Mouse (Mus musculus) midbrain, embryonic 15.5 days (tissue): ENCODE data around the gene Gm10392. TPM values are rescaled to one million over a fixed set of nuclear protein-coding genes. Genes with fewer than 3 reads are reported as not detected.

Experiments used
- ATAC-seq: fragments of 200-750 bp; cut with Nextera tagmentation; replicated peaks from 2 replicates; pipeline ENCODE4 v1.8.0; 2017; ENCODE audit warnings: moderate TSS enrichment
- H3K27ac ChIP-seq: fragments of 300-500 bp; sonication (generic); 2 replicates; pipeline ENCODE4 v1.5.1; 2015; ENCODE audit warnings: mild to moderate bottlenecking, inconsistent platforms
- H3K27me3 ChIP-seq: fragments of 300-500 bp; sonication (generic); replicated peaks from 2 replicates; pipeline ENCODE4 v1.6.1; 2015; ENCODE audit warnings: inconsistent platforms
- H3K36me3 ChIP-seq: fragments of 300-500 bp; sonication (generic); replicated peaks from 2 replicates; pipeline ENCODE4 v1.6.1; 2015; ENCODE audit warnings: inconsistent platforms
- H3K4me1 ChIP-seq: fragments of 300-500 bp; sonication (generic); 2 replicates; pipeline ENCODE4 v1.6.1; 2015; ENCODE audit warnings: inconsistent platforms
- H3K4me2 ChIP-seq: fragments of 300-500 bp; sonication (generic); 2 replicates; pipeline ENCODE4 v1.6.1; 2015; ENCODE audit warnings: inconsistent platforms, mild to moderate bottlenecking, moderate library complexity
- H3K4me3 ChIP-seq: fragments of 300-500 bp; sonication (generic); 2 replicates; pipeline ENCODE4 v1.5.1; 2015; ENCODE audit warnings: mild to moderate bottlenecking, inconsistent platforms
- H3K9ac ChIP-seq: fragments of 300-500 bp; sonication (generic); 2 replicates; pipeline ENCODE4 v1.6.1; 2015; ENCODE audit warnings: mild to moderate bottlenecking, inconsistent platforms
- H3K9me3 ChIP-seq: fragments of 300-500 bp; sonication (generic); 2 replicates; pipeline ENCODE4 v1.6.1; 2016; ENCODE audit warnings: inconsistent platforms
- WGBS: fragments of 180-500 bp; shearing (Covaris S2); methylation state at CpG from one replicate; pipeline ENCODE4 v1.1.7; 2015; ENCODE audit warnings: mixed read lengths; 5-methylcytosine and 5-hydroxymethylcytosine counted together
- polyA plus RNA-seq: library from polyadenylated mRNA; unstranded; fragments of >200 nt; fragmentation: Nextera tagmentation; extraction: Ambion mirVana; gene quantifications from 2 replicates; pipeline ENCODE4 v1.2.1, GENCODE M21; 2015

Gene Gm10392
- polyA plus RNA-seq, 1 experiment from 2014 or later: not detected

GRCm38 (mm10) chr11:77485229-77485628, 33.8 kb downstream of the Gm10392 start:
- Histone ChIP-seq H3K9ac (no peak overlapping the region), H3K4me1 (peaks cover 60% of the 10 kb centered on the region), H3K4me3 (no peak overlapping the region), H3K36me3 (no peaks in the 10 kb centered on the region), H3K9me3 (no peaks in the 10 kb centered on the region), H3K27me3 (no peaks in the 10 kb centered on the region), H3K27ac (0 out of 2 replicates have a peak overlapping the region, but pooled peaks have one; percentile 34), H3K4me2 (peak overlapping the region; percentile 94; the same call in 1 of the 2 replicates)
- WGBS: 45% methylated on average over 6 of the region's 6 CpGs
- no peak for ATAC-seq

- peaks cover 53% of the 10 kb centered on the region for H3K4me1 ChIP-seq
- H3K27ac ChIP-seq: no peak overlapping the region
- H3K36me3 ChIP-seq: no peaks in the 10 kb centered on the region
- no peak overlapping the region for H3K4me2 ChIP-seq
- H3K27me3 ChIP-seq: no peaks in the 10 kb centered on the region
- WGBS: 79% methylated on average over 11 of the region's 11 CpGs
- no peak overlapping the region for H3K4me3 ChIP-seq
- no peak for ATAC-seq
- H3K9ac ChIP-seq: no peak overlapping the region
- no peaks in the 10 kb centered on the region for H3K9me3 ChIP-seq
These were observed 35.3 kb downstream of the Gm10392 start for GRCm38 (mm10) chr11:77483510-77484255.

GRCm38 (mm10) chr11:77483043-77483442, 36.0 kb downstream of the Gm10392 start:
- WGBS: 78% methylated on average over 3 of the region's 3 CpGs
- peaks cover 47% of the 10 kb centered on the region for H3K4me1 ChIP-seq
- no peaks in the 10 kb centered on the region for H3K9me3 ChIP-seq
- ATAC-seq: no peak
- no peak overlapping the region for H3K27ac ChIP-seq
- H3K4me2 ChIP-seq: no peak overlapping the region
- no peak overlapping the region for H3K9ac ChIP-seq
- H3K27me3 ChIP-seq: no peaks in the 10 kb centered on the region
- no peaks in the 10 kb centered on the region for H3K36me3 ChIP-seq
- H3K4me3 ChIP-seq: no peak overlapping the region

GRCm38 (mm10) chr11:77476895-77477294, 42.1 kb downstream of the Gm10392 start:
- 91% methylated on average over 6 of the region's 6 CpGs for WGBS
- Histone ChIP-seq H3K9me3 (no peaks in the 10 kb centered on the region), H3K36me3 (peaks cover 25% of the 10 kb centered on the region), H3K4me3 (no peak overlapping the region), H3K27ac (no peak overlapping the region), H3K4me2 (no peak overlapping the region), H3K9ac (no peak overlapping the region), H3K4me1 (0 out of 2 replicates have a peak, but pooled peaks cover 4% of the 10 kb centered on the region), H3K27me3 (no peaks in the 10 kb centered on the region)
- no peak for ATAC-seq

GRCm38 (mm10) chr11:77476216-77476615, 42.8 kb downstream of the Gm10392 start:
- Histone ChIP-seq H3K36me3 (peaks cover 31% of the 10 kb centered on the region), H3K4me2 (no peak overlapping the region), H3K9ac (no peak overlapping the region), H3K4me3 (no peak overlapping the region), H3K4me1 (no peaks in the 10 kb centered on the region), H3K27me3 (no peaks in the 10 kb centered on the region), H3K27ac (no peak overlapping the region), H3K9me3 (no peaks in the 10 kb centered on the region)
- WGBS: 93% methylated on average over 14 of the region's 14 CpGs
- ATAC-seq: no peak

- Histone ChIP-seq H3K4me2 (no peak overlapping the region), H3K9ac (no peak overlapping the region), H3K4me1 (peaks cover 2% of the 10 kb centered on the region; the same call in 1 of the 2 replicates), H3K27me3 (peaks cover 2% of the 10 kb centered on the region; the same call in 1 of the 2 replicates), H3K4me3 (no peak overlapping the region), H3K36me3 (peaks cover 37% of the 10 kb centered on the region), H3K27ac (no peak overlapping the region), H3K9me3 (no peaks in the 10 kb centered on the region)
- no peak for ATAC-seq
- WGBS: 88% methylated on average over 16 of the region's 16 CpGs
These were observed 46.2 kb downstream of the Gm10392 start for GRCm38 (mm10) chr11:77472775-77473174.

GRCm38 (mm10) chr11:77471407-77471806, 47.6 kb downstream of the Gm10392 start:
- ATAC-seq: no peak
- no peak overlapping the region for H3K27ac ChIP-seq
- H3K9ac ChIP-seq: no peak overlapping the region
- peaks cover 16% of the 10 kb centered on the region for H3K27me3 ChIP-seq
- H3K4me3 ChIP-seq: no peak overlapping the region
- H3K36me3 ChIP-seq: peaks cover 37% of the 10 kb centered on the region
- H3K9me3 ChIP-seq: no peaks in the 10 kb centered on the region
- 70% methylated on average over 29 of the region's 29 CpGs for WGBS
- H3K4me1 ChIP-seq: peaks cover 3% of the 10 kb centered on the region; the same call in 1 of the 2 replicates
- no peak overlapping the region for H3K4me2 ChIP-seq

- no peak overlapping the region for H3K4me2 ChIP-seq
- 85% methylated on average over 9 of the region's 9 CpGs for WGBS
- H3K4me1 ChIP-seq: peaks cover 3% of the 10 kb centered on the region; the same call in 1 of the 2 replicates
- ATAC-seq: no peak
- H3K27ac ChIP-seq: no peak overlapping the region
- peaks cover 35% of the 10 kb centered on the region for H3K27me3 ChIP-seq
- no peak overlapping the region for H3K4me3 ChIP-seq
- H3K9ac ChIP-seq: no peak overlapping the region
- H3K9me3 ChIP-seq: no peaks in the 10 kb centered on the region
- H3K36me3 ChIP-seq: peaks cover 25% of the 10 kb centered on the region
These were observed 50.6 kb downstream of the Gm10392 start for GRCm38 (mm10) chr11:77468397-77468796.

GRCm38 (mm10) chr11:77467784-77468183, 51.2 kb downstream of the Gm10392 start:
- Histone ChIP-seq H3K27me3 (peaks cover 41% of the 10 kb centered on the region), H3K4me3 (no peak overlapping the region), H3K9me3 (no peaks in the 10 kb centered on the region), H3K4me2 (no peak overlapping the region), H3K9ac (no peak overlapping the region), H3K4me1 (peaks cover 6% of the 10 kb centered on the region), H3K36me3 (peaks cover 20% of the 10 kb centered on the region; the same call in 1 of the 2 replicates), H3K27ac (no peak overlapping the region)
- 15% methylated on average over 20 of the region's 20 CpGs for WGBS
- ATAC-seq: no peak

- H3K4me1 ChIP-seq: peaks cover 13% of the 10 kb centered on the region
- H3K4me2 ChIP-seq: no peak overlapping the region
- H3K9me3 ChIP-seq: no peaks in the 10 kb centered on the region
- 4% methylated on average over 25 of the region's 25 CpGs for WGBS
- H3K9ac ChIP-seq: no peak overlapping the region
- peaks cover 14% of the 10 kb centered on the region; the same call in 1 of the 2 replicates for H3K36me3 ChIP-seq
- H3K4me3 ChIP-seq: no peak overlapping the region
- no peak for ATAC-seq
- H3K27me3 ChIP-seq: peaks cover 44% of the 10 kb centered on the region
- no peak overlapping the region for H3K27ac ChIP-seq
These were observed 51.8 kb downstream of the Gm10392 start for GRCm38 (mm10) chr11:77467157-77467556.
